Mouse (Mus musculus) kidney, embryonic 14.5 days (tissue): ENCODE results near the gene Aicda. TPM values are rescaled to one million over a fixed set of nuclear protein-coding genes. Genes with fewer than 3 reads are reported as not detected.
"Not testable (repeated sequence)": the region's sequence is repeated elsewhere in the genome, so short reads cannot be mapped to it uniquely, and the experiment has no call there.

Experiments used
- ATAC-seq: fragments of 200-750 bp; cut with Nextera tagmentation; 2 replicates; pipeline ENCODE4 v1.8.0; 2017; ENCODE audit warnings: moderate number of reproducible peaks, mild to moderate bottlenecking, moderate TSS enrichment, moderate library complexity; ENCODE audit not compliant: low FRiP score, low TSS enrichment
- H3K27ac ChIP-seq: fragments of 300-500 bp; sonication (generic); 2 replicates; pipeline ENCODE4 v1.5.1; 2014; ENCODE audit warnings: low read depth, mild to moderate bottlenecking, low read length, moderate library complexity, mixed read lengths
- H3K27me3 ChIP-seq: fragments of 300-500 bp; sonication (generic); 2 replicates; pipeline ENCODE4 v1.6.1; 2014; ENCODE audit warnings: mild to moderate bottlenecking, low read length; ENCODE audit not compliant: control insufficient read depth, insufficient read depth
- H3K36me3 ChIP-seq: fragments of 300-500 bp; sonication (generic); 2 replicates; pipeline ENCODE4 v1.6.1; 2014; ENCODE audit warnings: low read length, mixed read lengths; ENCODE audit not compliant: control insufficient read depth, insufficient read depth
- H3K4me1 ChIP-seq: fragments of 300-500 bp; sonication (generic); 2 replicates; pipeline ENCODE4 v1.6.1; 2014; ENCODE audit warnings: low read length, mixed read lengths; ENCODE audit not compliant: control insufficient read depth, insufficient read depth
- H3K4me2 ChIP-seq: fragments of 300-500 bp; sonication (generic); replicated peaks from 2 replicates; pipeline ENCODE4 v1.6.1; 2014; ENCODE audit warnings: low read depth, mild to moderate bottlenecking, low read length
- H3K4me3 ChIP-seq: fragments of 300-500 bp; sonication (generic); 2 replicates; pipeline ENCODE4 v1.5.1; 2014; ENCODE audit warnings: mild to moderate bottlenecking, low read length
- H3K9ac ChIP-seq: fragments of 300-500 bp; sonication (generic); 2 replicates; pipeline ENCODE4 v1.6.1; 2014; ENCODE audit warnings: low read depth, mild to moderate bottlenecking, low read length, moderate library complexity
- H3K9me3 ChIP-seq: fragments of 300-500 bp; sonication (generic); 2 replicates; pipeline ENCODE4 v1.6.1; 2016; ENCODE audit warnings: low read length; ENCODE audit not compliant: control insufficient read depth
- WGBS: fragments of 180-500 bp; shearing (Covaris S2); extraction: QIAGEN DNeasy Blood & Tissue Kit; methylation state at CpG from one replicate; pipeline ENCODE4 v1.1.7; 2014; 5-methylcytosine and 5-hydroxymethylcytosine counted together
- polyA plus RNA-seq: library from polyadenylated mRNA; unstranded; fragments of >200 nt; fragmentation: Nextera tagmentation; extraction: Ambion mirVana; gene quantifications from 2 replicates; pipeline ENCODE4 v1.2.1, GENCODE M21; 2014

Aicda gene
- polyA plus RNA-seq, 1 experiment from 2014 or later, result not detected

- H3K36me3 ChIP-seq, result no peaks in the 10 kb centered on the region
- no peaks in the 10 kb centered on the region for H3K9me3 ChIP-seq
- H3K4me2 ChIP-seq, result no peak overlapping the region
- H3K27ac ChIP-seq, result no peak overlapping the region
- H3K9ac ChIP-seq, result no peak overlapping the region
- ATAC-seq, result peak; percentile 90
- whole genome bisulfite sequencing, result 67% methylated on average over 9 of the region's 9 CpGs
- no peak overlapping the region for H3K4me3 ChIP-seq
- H3K27me3 ChIP-seq, result no peaks in the 10 kb centered on the region
- no peaks in the 10 kb centered on the region for H3K4me1 ChIP-seq
Observed at GRCm38 (mm10) chr6:122522595-122522994, 31.0 kb upstream of the Aicda start.

- Histone ChIP-seq H3K9ac (no peak overlapping the region), H3K36me3 (no peaks in the 10 kb centered on the region), H3K27ac (no peak overlapping the region), H3K4me3 (no peak overlapping the region), H3K9me3 (no peaks in the 10 kb centered on the region), H3K4me1 (no peaks in the 10 kb centered on the region), H3K27me3 (no peaks in the 10 kb centered on the region), H3K4me2 (no peak overlapping the region)
- WGBS, result 86% methylated on average over 8 of the region's 8 CpGs
- no peak for ATAC-seq
Observed at GRCm38 (mm10) chr6:122523289-122523688, 30.3 kb upstream of the Aicda start.

GRCm38 (mm10) chr6:122527596-122527995 lies 26.0 kb upstream of the Aicda start:
- WGBS, result 25% methylated on average over 12 of the region's 12 CpGs
- Histone ChIP-seq H3K4me1 (0 out of 2 replicates have a peak, but pooled peaks cover 3% of the 10 kb centered on the region), H3K27ac (no peak overlapping the region), H3K9me3 (no peaks in the 10 kb centered on the region), H3K9ac (no peak overlapping the region), H3K27me3 (no peaks in the 10 kb centered on the region), H3K36me3 (no peaks in the 10 kb centered on the region), H3K4me3 (no peak overlapping the region), H3K4me2 (no peak overlapping the region)
- no peak for ATAC-seq

GRCm38 (mm10) chr6:122528136-122528535 lies 25.5 kb upstream of the Aicda start:
- Histone ChIP-seq H3K36me3 (no peaks in the 10 kb centered on the region), H3K4me3 (no peak overlapping the region), H3K4me2 (no peak overlapping the region), H3K27me3 (no peaks in the 10 kb centered on the region), H3K9me3 (no peaks in the 10 kb centered on the region), H3K4me1 (0 out of 2 replicates have a peak, but pooled peaks cover 3% of the 10 kb centered on the region), H3K27ac (no peak overlapping the region), H3K9ac (no peak overlapping the region)
- no peak for ATAC-seq
- 81% methylated on average over 11 of the region's 11 CpGs for WGBS

- 62% methylated on average over 8 of the region's 8 CpGs for WGBS
- no peaks in the 10 kb centered on the region for H3K27me3 ChIP-seq
- H3K27ac ChIP-seq, result peak overlapping the region; percentile 17; the same call in 1 of the 2 replicates
- H3K4me1 ChIP-seq, result 0 out of 2 replicates have a peak, but pooled peaks cover 3% of the 10 kb centered on the region
- no peaks in the 10 kb centered on the region for H3K36me3 ChIP-seq
- no peak for ATAC-seq
- H3K4me3 ChIP-seq, result no peak overlapping the region
- H3K4me2 ChIP-seq, result no peak overlapping the region
- H3K9ac ChIP-seq, result no peak overlapping the region
- no peaks in the 10 kb centered on the region for H3K9me3 ChIP-seq
Observed at GRCm38 (mm10) chr6:122531466-122532174, 22.0 kb upstream of the Aicda start.

- WGBS, result 11% methylated on average over 4 of the region's 4 CpGs
- H3K27ac ChIP-seq, result no peak overlapping the region
- no peaks in the 10 kb centered on the region for H3K27me3 ChIP-seq
- ATAC-seq, result peak; percentile 56; the same call in 1 of the 2 replicates
- H3K9me3 ChIP-seq, result no peaks in the 10 kb centered on the region
- no peak overlapping the region; the same call in 1 of the 2 replicates for H3K4me3 ChIP-seq
- no peak overlapping the region for H3K9ac ChIP-seq
- H3K4me2 ChIP-seq, result 0 out of 2 replicates have a peak overlapping the region, but pooled peaks have one; percentile 15
- H3K4me1 ChIP-seq, result 0 out of 2 replicates have a peak, but pooled peaks cover 3% of the 10 kb centered on the region
- no peaks in the 10 kb centered on the region for H3K36me3 ChIP-seq
Observed at GRCm38 (mm10) chr6:122532883-122533302, 20.7 kb upstream of the Aicda start.

GRCm38 (mm10) chr6:122534032-122534431 lies 19.6 kb upstream of the Aicda start:
- Histone ChIP-seq H3K4me1 (0 out of 2 replicates have a peak, but pooled peaks cover 3% of the 10 kb centered on the region), H3K27me3 (no peaks in the 10 kb centered on the region), H3K9me3 (no peaks in the 10 kb centered on the region), H3K36me3 (no peaks in the 10 kb centered on the region), H3K4me2 (no peak overlapping the region), H3K9ac (no peak overlapping the region), H3K4me3 (no peak overlapping the region), H3K27ac (no peak overlapping the region)
- ATAC-seq, result no peak
- 21% methylated on average over 3 of the region's 3 CpGs for WGBS

GRCm38 (mm10) chr6:122539564-122539963 lies 14.0 kb upstream of the Aicda start:
- H3K9me3 ChIP-seq, result no peaks in the 10 kb centered on the region
- no peak overlapping the region for H3K4me2 ChIP-seq
- H3K27me3 ChIP-seq, result no peaks in the 10 kb centered on the region
- no peak overlapping the region for H3K9ac ChIP-seq
- H3K4me1 ChIP-seq, result no peaks in the 10 kb centered on the region
- 90% methylated on average over 9 of the region's 9 CpGs for WGBS
- no peak for ATAC-seq
- H3K4me3 ChIP-seq, result no peak overlapping the region
- H3K27ac ChIP-seq, result no peak overlapping the region
- no peaks in the 10 kb centered on the region for H3K36me3 ChIP-seq

GRCm38 (mm10) chr6:122542459-122542858 lies 11.1 kb upstream of the Aicda start:
- H3K27me3 ChIP-seq, H3K4me1 ChIP-seq, H3K36me3 ChIP-seq, H3K9me3 ChIP-seq, H3K27ac ChIP-seq, H3K4me3 ChIP-seq, H3K4me2 ChIP-seq, H3K9ac ChIP-seq, ATAC-seq: not testable (repeated sequence)
- WGBS, result 78% methylated on average over 5 of the region's 5 CpGs
